Comparison of ENCODE assay signal across 8 mouse cellular contexts in the genomic region with DNA sequence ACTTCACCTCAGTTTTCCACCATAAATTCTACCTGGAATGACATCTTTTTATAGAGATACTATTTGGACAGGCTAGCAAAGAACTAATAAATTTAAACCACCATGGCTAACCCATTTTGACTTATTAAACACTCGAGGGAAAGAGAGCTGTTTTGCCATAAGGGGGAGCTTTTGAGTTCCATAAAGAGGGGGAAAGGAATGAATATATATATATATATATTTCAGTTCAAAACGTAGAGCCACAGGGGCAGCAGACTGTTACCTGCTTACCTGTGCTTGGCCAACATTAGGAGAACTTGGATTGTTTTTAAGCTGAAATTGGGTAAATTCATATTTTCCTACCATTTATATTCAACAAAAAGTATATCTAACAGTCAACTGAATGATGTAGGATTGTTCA. TPM values are rescaled to one million over a fixed set of nuclear protein-coding genes. Genes with fewer than 3 reads are reported as not detected.
DNase-seq lines count a peak whose midpoint lies in the region; ATAC-seq and TF ChIP-seq lines count a peak whose summit lies in the region.

No protein-coding gene starts in this region.

- H3K9ac ChIP-seq in hindbrain, embryonic 13.5 days = no peak overlapping the region

- H3ac ChIP-seq in myocyte (ENCODE audit: control insufficient read depth, insufficient read length) = no peak overlapping the region

- ATAC-seq in hindbrain, embryonic 13.5 days (ENCODE audit: low FRiP score) = no peak

- TF ChIP-seq POLR2A in myocyte (IDR thresholded peaks at IDR 0.05; ENCODE audit: insufficient read length, low read depth) = no peak

- H3K4me3 ChIP-seq in left cerebral cortex, adult 2 months = no peak overlapping the region
- H3K4me3 ChIP-seq in hindbrain, embryonic 13.5 days = no peak overlapping the region
- peak overlapping the region; percentile 27 for H3K4me3 ChIP-seq in myocyte

- H3K4me1 ChIP-seq in hindbrain, embryonic 13.5 days (replicated peaks) = peaks cover 28% of the 10 kb centered on the region

- H3K36me3 ChIP-seq in hindbrain, embryonic 13.5 days = no peaks in the 10 kb centered on the region
- no peaks in the 10 kb centered on the region for H3K36me3 ChIP-seq in myocyte (ENCODE audit: control insufficient read depth, insufficient read depth)

- no peaks in the 10 kb centered on the region for H3K79me2 ChIP-seq in myocyte (ENCODE audit: control insufficient read depth, insufficient read depth)

- peak overlapping the region; percentile 86; the same call in 1 of the 2 replicates for H3K4me2 ChIP-seq in hindbrain, embryonic 13.5 days
- peak overlapping the region; percentile 90 for H3K4me2 ChIP-seq in myocyte (ENCODE audit: low read depth)

- no peaks in the 10 kb centered on the region for H3K9me3 ChIP-seq in hindbrain, embryonic 13.5 days

- peaks cover 21% of the 10 kb centered on the region for H3K27me3 ChIP-seq in hindbrain, embryonic 13.5 days
- no peaks in the 10 kb centered on the region for H3K27me3 ChIP-seq in myocyte (ENCODE audit: control insufficient read depth, insufficient read depth, insufficient read length)

- TF ChIP-seq CTCF in left cerebral cortex, adult 2 months (IDR thresholded peaks at IDR 0.05) = peak; percentile 41

- no peak overlapping the region for H3K27ac ChIP-seq in left cerebral cortex, adult 2 months
- no peak overlapping the region for H3K27ac ChIP-seq in hindbrain, embryonic 13.5 days

- 0% methylated on average over 2 of the region's 2 CpGs for WGBS in hindbrain, embryonic 13.5 days

- DNase-seq in cerebellum, adult 18-20 months = peak; percentile 32 to 43
- no peak for DNase-seq in cerebellum, adult 11 months
- no peak for DNase-seq in left cerebral cortex, adult 2 months (ENCODE audit: extremely low spot score in 1 of 2, low spot score in 2 of 2)
- DNase-seq in left cerebral cortex, adult 9 months (ENCODE audit: low spot score in 2 of 2) = no peak
- DNase-seq in adrenal gland, adult 18-20 months (ENCODE audit: low spot score in 2 of 2) = no peak
- DNase-seq in gastrocnemius, postnatal 10 days = no peak

- intact Hi-C loops in left cerebral cortex, adult 2 months (cut with DNase I) = loop anchor here (5.0 kb wide), 1 partner anchor 464 kb away; no protein-coding TSS in a partner anchor

TF ChIP-seq in myocyte, 11 proteins besides CTCF, POLR2A, EP300 and RAD21:
- TF ChIP-seq REST (IDR thresholded peaks at IDR 0.05; ENCODE audit: insufficient read depth, insufficient read length) = no peak
- no peak for TF ChIP-seq SRF (IDR thresholded peaks at IDR 0.05; ENCODE audit: control insufficient read depth, insufficient read length, low read depth)
- no peak for TF ChIP-seq USF1 (IDR thresholded peaks at IDR 0.05; ENCODE audit: low read depth)
- TF ChIP-seq MYOD1 (IDR thresholded peaks at IDR 0.05; ENCODE audit: control insufficient read depth in 1 of 3, insufficient read length in 2 of 3, low read depth in 2 of 3) = no peak
- no peak for TF ChIP-seq CEBPB (IDR thresholded peaks at IDR 0.05; ENCODE audit: insufficient read depth, poor library complexity, severe bottlenecking)
- no peak for TF ChIP-seq TCF12 (IDR thresholded peaks at IDR 0.05; ENCODE audit: insufficient read depth, poor library complexity, severe bottlenecking)
- TF ChIP-seq POLR2AphosphoS2 (IDR thresholded peaks at IDR 0.05; ENCODE audit: insufficient read length, low read depth) = no peak
- no peak for TF ChIP-seq MAX (IDR thresholded peaks at IDR 0.05; ENCODE audit: low read depth)
- TF ChIP-seq MYOG (IDR thresholded peaks at IDR 0.05; ENCODE audit: control insufficient read depth in 1 of 3, insufficient read depth in 1 of 3, insufficient read length in 2 of 3, low read depth in 2 of 3) = no peak
- no peak for TF ChIP-seq TCF3 (IDR thresholded peaks at IDR 0.05; ENCODE audit: insufficient read length, low read depth)
- no peak for TF ChIP-seq E2F4 (IDR thresholded peaks at IDR 0.05; ENCODE audit: insufficient read depth)

RNA-seq across cellular contexts. Expression of a gene that starts 1.1 kb away (rescaled TPM):
- total RNA-seq in left cerebral cortex, adult 2 months (2021) = under 1 TPM; 0.47 to 0.61 TPM
- 0.39 and 0.52 TPM in 2 replicates for polyA plus RNA-seq in hindbrain, embryonic 13.5 days (2015; fragmentation: Nextera tagmentation; extraction: Ambion mirVana)
- polyA plus RNA-seq in myocyte (2012; fragmentation: generic; extraction: Trizol) = 0.12 TPM
- total RNA-seq in adrenal gland, adult 18-20 months (2021) = under 1 TPM; 0.23 to 0.48 TPM
- total RNA-seq in gastrocnemius, postnatal 10 days (2021) = 1 to 10 TPM; 1.9 to 2.2 TPM

Comparison
In these comparisons a context has a peak if more than half of its experiments do, and no peak if none do; other contexts are left out.
1. DNase-seq: peak in cerebellum, adult 18-20 months (2 of 2); none in cerebellum, adult 11 months (single experiment), left cerebral cortex, adult 2 months (0 of 2), left cerebral cortex, adult 9 months (0 of 2), adrenal gland, adult 18-20 months (0 of 2) and gastrocnemius, postnatal 10 days (single experiment).